Mouse (Mus musculus) hindbrain, embryonic 15.5 days (tissue): ENCODE results near the gene App. TPM values are rescaled to one million over a fixed set of nuclear protein-coding genes. Genes with fewer than 3 reads are reported as not detected.

ENCODE experiments used
- ATAC-seq: fragments of 200-750 bp; cut with Nextera tagmentation; 2 replicates; pipeline ENCODE4 v1.8.0; 2017; ENCODE audit warnings: low read depth, moderate number of reproducible peaks, moderate TSS enrichment; ENCODE audit not compliant: low FRiP score
- H3K27ac ChIP-seq: fragments of 300-500 bp; sonication (generic); replicated peaks from 2 replicates; pipeline ENCODE4 v1.5.1; 2015; ENCODE audit warnings: mild to moderate bottlenecking, inconsistent platforms
- H3K27me3 ChIP-seq: fragments of 300-500 bp; sonication (generic); 2 replicates; pipeline ENCODE4 v1.6.1; 2015; ENCODE audit warnings: control low read depth, inconsistent platforms
- H3K36me3 ChIP-seq: fragments of 300-500 bp; sonication (generic); 2 replicates; pipeline ENCODE4 v1.6.1; 2015; ENCODE audit warnings: control low read depth, inconsistent platforms
- H3K4me1 ChIP-seq: fragments of 300-500 bp; sonication (generic); replicated peaks from 2 replicates; pipeline ENCODE4 v1.6.1; 2015; ENCODE audit warnings: control low read depth, inconsistent platforms
- H3K4me2 ChIP-seq: fragments of 300-500 bp; sonication (generic); 2 replicates; pipeline ENCODE4 v1.6.1; 2015; ENCODE audit warnings: moderate library complexity, mild to moderate bottlenecking, inconsistent platforms
- H3K4me3 ChIP-seq: fragments of 300-500 bp; sonication (generic); 2 replicates; pipeline ENCODE4 v1.5.1; 2015; ENCODE audit warnings: mild to moderate bottlenecking, inconsistent platforms
- H3K9ac ChIP-seq: fragments of 300-500 bp; sonication (generic); 2 replicates; pipeline ENCODE4 v1.6.1; 2015; ENCODE audit warnings: inconsistent platforms
- H3K9me3 ChIP-seq: fragments of 300-500 bp; sonication (generic); 2 replicates; pipeline ENCODE4 v1.6.1; 2016; ENCODE audit warnings: control low read depth, inconsistent platforms
- WGBS: fragments of 180-500 bp; shearing (Covaris S2); methylation state at CpG from one replicate; pipeline ENCODE4 v1.1.7; 2015; 5-methylcytosine and 5-hydroxymethylcytosine counted together
- polyA plus RNA-seq: library from polyadenylated mRNA; unstranded; fragments of >200 nt; fragmentation: Nextera tagmentation; extraction: Ambion mirVana; gene quantifications from 2 replicates; pipeline ENCODE4 v1.2.1, GENCODE M21; 2015

App gene
- polyA plus RNA-seq, 1 experiment from 2014 or later: 455 TPM

GRCm38 (mm10) chr16:84957253-84957652, 216.3 kb downstream of the App start:
- no peak overlapping the region for H3K4me3 ChIP-seq
- H3K9me3 ChIP-seq: no peaks in the 10 kb centered on the region
- H3K36me3 ChIP-seq: peaks cover 49% of the 10 kb centered on the region
- WGBS: 62% methylated on average over 6 of the region's 6 CpGs
- H3K27me3 ChIP-seq: no peaks in the 10 kb centered on the region
- no peak overlapping the region for H3K27ac ChIP-seq
- ATAC-seq: no peak
- no peak overlapping the region for H3K4me2 ChIP-seq
- no peak overlapping the region for H3K9ac ChIP-seq
- H3K4me1 ChIP-seq: peaks cover 12% of the 10 kb centered on the region

- ATAC-seq: peak; percentile 36; the same call in 1 of the 2 replicates
Measured at GRCm38 (mm10) chr16:84956690-84957089, 216.9 kb downstream of the App start.

GRCm38 (mm10) chr16:84955840-84956239, 217.7 kb downstream of the App start:
- Histone ChIP-seq H3K4me3 (no peak overlapping the region), H3K27ac (no peak overlapping the region), H3K4me2 (no peak overlapping the region), H3K36me3 (peaks cover 37% of the 10 kb centered on the region), H3K27me3 (no peaks in the 10 kb centered on the region), H3K9ac (no peak overlapping the region), H3K9me3 (no peaks in the 10 kb centered on the region), H3K4me1 (peaks cover 12% of the 10 kb centered on the region)
- 78% methylated on average over 1 of the region's 1 CpGs for WGBS
- ATAC-seq: peak; percentile 12

More at GRCm38 (mm10) chr16:84956690-84957089, 216.9 kb downstream of the App start:
- Histone ChIP-seq H3K4me2 (no peak overlapping the region), H3K4me1 (peaks cover 12% of the 10 kb centered on the region), H3K36me3 (peaks cover 45% of the 10 kb centered on the region), H3K27ac (peak overlapping the region; percentile 45; the same call in 1 of the 2 replicates), H3K9ac (no peak overlapping the region), H3K27me3 (no peaks in the 10 kb centered on the region), H3K4me3 (no peak overlapping the region), H3K9me3 (no peaks in the 10 kb centered on the region)
- 89% methylated on average over 2 of the region's 2 CpGs for WGBS

- H3K27me3 ChIP-seq: no peaks in the 10 kb centered on the region
- WGBS: 32% methylated on average over 26 of the region's 26 CpGs
- H3K4me1 ChIP-seq: peaks cover 12% of the 10 kb centered on the region
- H3K4me3 ChIP-seq: no peak overlapping the region
- H3K36me3 ChIP-seq: peaks cover 32% of the 10 kb centered on the region
- no peak overlapping the region for H3K9ac ChIP-seq
- H3K27ac ChIP-seq: no peak overlapping the region
- H3K9me3 ChIP-seq: no peaks in the 10 kb centered on the region
- peak; percentile 90 for ATAC-seq
- 0 out of 2 replicates have a peak overlapping the region, but pooled peaks have one; percentile 8 for H3K4me2 ChIP-seq
Measured at GRCm38 (mm10) chr16:84955204-84955839, 218.2 kb downstream of the App start.

- 44% methylated on average over 3 of the region's 3 CpGs for WGBS
- no peak for ATAC-seq
- H3K36me3 ChIP-seq: no peaks in the 10 kb centered on the region
- H3K27me3 ChIP-seq: no peaks in the 10 kb centered on the region
- no peak overlapping the region for H3K4me3 ChIP-seq
- 0 out of 2 replicates have a peak overlapping the region, but pooled peaks have one; percentile 55 for H3K27ac ChIP-seq
- peaks cover 6% of the 10 kb centered on the region for H3K4me1 ChIP-seq
- no peak overlapping the region for H3K4me2 ChIP-seq
- no peaks in the 10 kb centered on the region for H3K9me3 ChIP-seq
- H3K9ac ChIP-seq: no peak overlapping the region
Measured at GRCm38 (mm10) chr16:84931024-84931423, 242.5 kb downstream of the App start.

GRCm38 (mm10) chr16:84927827-84928226, 245.7 kb downstream of the App start:
- H3K27me3 ChIP-seq: no peaks in the 10 kb centered on the region
- no peak overlapping the region for H3K27ac ChIP-seq
- no peaks in the 10 kb centered on the region for H3K36me3 ChIP-seq
- H3K4me3 ChIP-seq: no peak overlapping the region
- H3K9ac ChIP-seq: no peak overlapping the region
- H3K4me2 ChIP-seq: no peak overlapping the region
- ATAC-seq: no peak
- H3K4me1 ChIP-seq: peaks cover 6% of the 10 kb centered on the region
- 89% methylated on average over 1 of the region's 1 CpGs for WGBS
- no peaks in the 10 kb centered on the region for H3K9me3 ChIP-seq

- ATAC-seq: no peak
- Histone ChIP-seq H3K27me3 (no peaks in the 10 kb centered on the region), H3K27ac (peak overlapping the region; percentile 55), H3K9ac (no peak overlapping the region), H3K4me3 (no peak overlapping the region), H3K4me2 (no peak overlapping the region), H3K9me3 (no peaks in the 10 kb centered on the region), H3K36me3 (no peaks in the 10 kb centered on the region), H3K4me1 (peaks cover 7% of the 10 kb centered on the region; the same call in 1 of the 2 replicates)
- 55% methylated on average over 5 of the region's 5 CpGs for WGBS
Measured at GRCm38 (mm10) chr16:84919649-84920308, 253.8 kb downstream of the App start.

GRCm38 (mm10) chr16:84919087-84919486, 254.5 kb downstream of the App start:
- peak overlapping the region; percentile 55 for H3K27ac ChIP-seq
- H3K4me2 ChIP-seq: no peak overlapping the region
- no peak for ATAC-seq
- H3K27me3 ChIP-seq: no peaks in the 10 kb centered on the region
- WGBS: 72% methylated on average over 3 of the region's 3 CpGs
- H3K9me3 ChIP-seq: no peaks in the 10 kb centered on the region
- no peaks in the 10 kb centered on the region for H3K36me3 ChIP-seq
- H3K4me3 ChIP-seq: no peak overlapping the region
- H3K9ac ChIP-seq: no peak overlapping the region
- peaks cover 7% of the 10 kb centered on the region; the same call in 1 of the 2 replicates for H3K4me1 ChIP-seq

- Histone ChIP-seq H3K27me3 (no peaks in the 10 kb centered on the region), H3K36me3 (no peaks in the 10 kb centered on the region), H3K4me3 (no peak overlapping the region), H3K27ac (no peak overlapping the region), H3K9ac (no peak overlapping the region), H3K4me1 (peaks cover 7% of the 10 kb centered on the region; the same call in 1 of the 2 replicates), H3K4me2 (peak overlapping the region; percentile 25; the same call in 1 of the 2 replicates), H3K9me3 (no peaks in the 10 kb centered on the region)
- ATAC-seq: peak; percentile 81
- WGBS: 30% methylated on average over 3 of the region's 3 CpGs
Measured at GRCm38 (mm10) chr16:84916772-84917171, 256.8 kb downstream of the App start.

GRCm38 (mm10) chr16:84911477-84912165, 261.9 kb downstream of the App start:
- no peaks in the 10 kb centered on the region for H3K36me3 ChIP-seq
- no peaks in the 10 kb centered on the region for H3K27me3 ChIP-seq
- no peaks in the 10 kb centered on the region for H3K9me3 ChIP-seq
- ATAC-seq: no peak
- no peak overlapping the region for H3K4me3 ChIP-seq
- H3K9ac ChIP-seq: no peak overlapping the region
- no peak overlapping the region for H3K4me2 ChIP-seq
- no peak overlapping the region for H3K27ac ChIP-seq
- WGBS: 83% methylated on average over 8 of the region's 8 CpGs
- H3K4me1 ChIP-seq: no peaks in the 10 kb centered on the region

GRCm38 (mm10) chr16:84902995-84903394, 270.6 kb downstream of the App start:
- Histone ChIP-seq H3K4me1 (no peaks in the 10 kb centered on the region), H3K9me3 (no peaks in the 10 kb centered on the region), H3K27ac (no peak overlapping the region), H3K27me3 (no peaks in the 10 kb centered on the region), H3K36me3 (no peaks in the 10 kb centered on the region), H3K4me3 (no peak overlapping the region), H3K9ac (no peak overlapping the region), H3K4me2 (no peak overlapping the region)
- no peak for ATAC-seq
- WGBS: 93% methylated on average over 4 of the region's 4 CpGs
